Mouse (Mus musculus): ENCODE measurements at regions not wholly inside any gene's neighbourhood (a gene's known extent, or its start where the extent isn't known, plus 50 kb on each side); places are given as distances from the start of the nearest gene placed in this dataset.

GRCm38 (mm10) chrX:63594118-63594814 lies 557.7 kb downstream of the Gm6760 start:
- Histone ChIP-seq H3K4me2 (ENCODE audit: low read depth, low read length) (no peak overlapping the region), H3K27me3 (ENCODE audit: insufficient read depth, low read length) (no peaks in the 10 kb centered on the region), H3K9ac (replicated peaks; ENCODE audit: low read length) (no peak overlapping the region), H3K4me1 (ENCODE audit: insufficient read depth, low read length) (no peaks in the 10 kb centered on the region), H3K27ac (no peak overlapping the region), H3K4me3 (ENCODE audit: low read length) (no peak overlapping the region), H3K36me3 (ENCODE audit: insufficient read depth, low read length) (no peaks in the 10 kb centered on the region), H3K9me3 (ENCODE audit: low read length) (no peaks in the 10 kb centered on the region)
- DNase-seq (ENCODE audit: low spot score) (peak; percentile 1), ATAC-seq (no peak)
- TF ChIP-seq CTCF (IDR thresholded peaks at IDR 0.05; ENCODE audit: low read depth) = no peak
- 59% methylated on average over 2 of the region's 2 CpGs for WGBS

All from hindbrain, postnatal 0 days (tissue).